Mouse (Mus musculus) forebrain, embryonic 14.5 days (tissue): Measurements from ENCODE around the gene Ahr. TPM values are rescaled to one million over a fixed set of nuclear protein-coding genes. Genes with fewer than 3 reads are reported as not detected.

Experiments used
- ATAC-seq: fragments of 200-750 bp; cut with Nextera tagmentation; 2 replicates; pipeline ENCODE4 v1.8.0; 2017; ENCODE audit warnings: mild to moderate bottlenecking, moderate library complexity
- DNase-seq: peaks from one replicate; pipeline ENCODE4 v3.0.0-alpha.2; 2015; ENCODE audit warnings: low spot score
- H3K27ac ChIP-seq: fragments of 300-500 bp; sonication (generic); 2 replicates; pipeline ENCODE4 v1.5.1; 2014; ENCODE audit warnings: low read depth, mild to moderate bottlenecking, control low read depth, low read length, moderate library complexity
- H3K27me3 ChIP-seq: fragments of 300-500 bp; sonication (generic); replicated peaks from 2 replicates; pipeline ENCODE4 v1.6.1; 2014; ENCODE audit warnings: low read length, control low read depth, mixed read lengths; ENCODE audit not compliant: control insufficient read depth, insufficient read depth
- H3K36me3 ChIP-seq: fragments of 300-500 bp; sonication (generic); 2 replicates; pipeline ENCODE4 v1.6.1; 2014; ENCODE audit warnings: low read length, control low read depth; ENCODE audit not compliant: control insufficient read depth, insufficient read depth
- H3K4me1 ChIP-seq: fragments of 300-500 bp; sonication (generic); 2 replicates; pipeline ENCODE4 v1.6.1; 2014; ENCODE audit warnings: antibody characterized with exemption, low read length, control low read depth; ENCODE audit not compliant: control insufficient read depth, insufficient read depth
- H3K4me2 ChIP-seq: fragments of 300-500 bp; sonication (generic); 2 replicates; pipeline ENCODE4 v1.6.1; 2014; ENCODE audit warnings: mild to moderate bottlenecking, control low read depth, low read length
- H3K4me3 ChIP-seq: fragments of 300-500 bp; sonication (generic); 2 replicates; pipeline ENCODE4 v1.5.1; 2014; ENCODE audit warnings: low read depth, low read length, control low read depth
- H3K9ac ChIP-seq: fragments of 300-500 bp; sonication (generic); 2 replicates; pipeline ENCODE4 v1.6.1; 2014; ENCODE audit warnings: mild to moderate bottlenecking, low read length, control low read depth, moderate library complexity
- H3K9me3 ChIP-seq: fragments of 300-500 bp; sonication (generic); replicated peaks from 2 replicates; pipeline ENCODE4 v1.6.1; 2016; ENCODE audit warnings: low read length, control low read depth, mixed read lengths; ENCODE audit not compliant: control insufficient read depth
- WGBS: fragments of 180-500 bp; shearing (Covaris S2); extraction: QIAGEN DNeasy Blood & Tissue Kit; methylation state at CpG from one replicate; pipeline ENCODE4 v1.1.7; 2014; 5-methylcytosine and 5-hydroxymethylcytosine counted together
- polyA plus RNA-seq: library from polyadenylated mRNA; unstranded; fragments of >200 nt; fragmentation: Nextera tagmentation; extraction: Ambion mirVana; gene quantifications from 2 replicates; pipeline ENCODE4 v1.2.1, GENCODE M21; 2014

Gene Ahr
- polyA plus RNA-seq: 1.3 and 1.4 TPM in 2 replicates

DNA sequence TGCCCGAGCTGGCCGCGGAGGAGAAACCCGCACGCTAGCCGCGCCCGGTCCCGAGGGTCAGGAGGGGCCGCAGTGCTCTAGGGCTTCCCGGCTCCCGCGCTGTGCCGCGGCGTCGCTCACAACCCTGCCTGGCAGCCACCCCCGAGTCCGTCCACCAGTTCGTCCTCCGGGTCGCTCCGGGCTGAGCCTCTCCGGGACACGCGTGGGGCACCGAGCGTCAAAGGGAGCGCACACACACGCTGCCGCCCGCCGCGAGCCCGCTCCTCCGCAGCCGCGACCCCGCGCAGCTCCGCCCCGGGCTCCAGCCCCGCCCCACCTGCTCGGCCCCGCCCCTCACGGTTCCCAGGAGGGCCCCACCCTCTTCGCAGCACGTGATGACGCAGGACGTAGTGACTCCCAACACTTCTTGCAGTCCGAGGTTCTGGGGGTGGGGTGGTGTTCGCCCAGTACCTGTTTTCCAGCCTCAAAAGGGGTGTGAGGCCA is at the start of gene Ahr:
Ahr (minus strand) TSS at position 285 of the 483 bp plus-strand sequence.
- H3K27ac ChIP-seq: no peak within 1 kb of the TSS
- WGBS: under 1% methylated on average over 50 of the region's 52 CpGs
- ATAC-seq: peak; percentile 98

DNA sequence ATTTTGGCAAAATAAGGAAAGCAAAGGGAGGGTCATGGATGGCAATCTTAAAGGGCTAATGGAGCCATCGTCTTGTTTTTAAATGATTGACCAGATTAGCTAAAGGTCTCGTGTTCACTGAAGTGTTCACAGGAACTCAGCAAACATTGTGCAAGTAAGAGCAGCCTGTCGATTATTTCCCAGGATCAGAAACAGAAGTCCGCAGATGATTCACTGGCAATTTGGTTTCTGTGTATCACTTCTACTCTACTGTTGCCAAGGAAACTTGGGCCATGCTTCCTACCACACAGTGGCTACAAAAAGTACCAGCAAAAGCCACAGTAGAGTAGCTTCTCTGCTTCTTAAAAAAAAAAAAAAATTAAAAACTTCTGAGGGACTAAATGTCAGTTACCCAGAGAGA is 44.0 kb upstream of the Ahr start:
- Histone ChIP-seq H3K36me3 (no peaks in the 10 kb centered on the region), H3K4me1 (no peaks in the 10 kb centered on the region), H3K4me2 (no peak overlapping the region), H3K9me3 (no peaks in the 10 kb centered on the region), H3K27ac (no peak overlapping the region), H3K9ac (no peak overlapping the region), H3K27me3 (no peaks in the 10 kb centered on the region), H3K4me3 (no peak overlapping the region)
- DNase-seq: no peak
- 88% methylated on average over 4 of the region's 4 CpGs for WGBS
- no peak for ATAC-seq

More for the DNA sequence above, at the start of gene Ahr:
- H3K4me1 ChIP-seq: 0 out of 2 replicates have a peak, but pooled peaks cover 4% of the 10 kb centered on the region
- H3K9ac ChIP-seq: peak within 1 kb of the TSS; percentile 69
- H3K27me3 ChIP-seq: peaks cover 8% of the 10 kb centered on the region; the same call in 1 of the 2 replicates
- H3K36me3 ChIP-seq: no peaks in the 10 kb centered on the region
- no peaks in the 10 kb centered on the region for H3K9me3 ChIP-seq
- H3K4me3 ChIP-seq: peak within 1 kb of the TSS; percentile 74
- H3K4me2 ChIP-seq: peak within 1 kb of the TSS; percentile 99
- DNase-seq: peak; percentile 82

DNA sequence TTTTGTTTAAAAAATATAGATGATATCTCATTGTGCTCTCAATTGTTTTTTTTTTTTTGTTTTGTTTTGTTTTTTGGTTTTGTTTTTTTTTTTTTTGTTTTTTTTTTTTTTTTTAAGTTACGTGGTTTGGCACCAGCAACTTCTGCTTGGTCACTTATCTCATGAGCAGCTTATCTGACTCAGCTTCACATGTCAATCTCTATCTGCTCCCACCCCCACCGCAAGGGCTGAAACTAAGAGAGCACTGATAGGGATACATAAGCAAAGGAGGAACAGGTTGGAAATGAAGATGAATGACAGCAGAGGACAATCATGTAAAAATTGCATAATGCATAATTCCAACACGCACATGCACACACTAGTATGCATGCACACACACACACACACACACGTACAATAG is 41.3 kb upstream of the Ahr start:
- 88% methylated on average over 4 of the region's 4 CpGs for WGBS
- no peak overlapping the region for H3K27ac ChIP-seq

DNA sequence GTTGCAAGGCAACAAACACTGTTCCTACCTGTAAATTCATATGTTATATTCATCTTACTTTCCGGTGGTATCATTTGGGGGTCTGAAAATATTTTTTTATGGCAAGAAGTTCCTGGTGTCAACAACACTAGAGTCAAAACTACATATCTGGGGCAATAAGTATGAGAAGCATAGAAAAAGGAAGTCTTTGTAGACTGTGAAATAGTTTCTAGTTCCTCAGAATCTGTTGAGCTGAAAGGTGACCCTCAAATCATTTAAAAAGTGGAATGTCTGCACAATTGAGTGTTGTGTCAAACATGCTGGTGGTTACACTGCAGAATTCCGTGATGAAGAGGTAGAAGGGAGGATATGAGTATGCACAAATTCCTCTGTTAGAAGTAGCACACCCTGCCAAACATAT is 38.9 kb upstream of the Ahr start:
- Histone ChIP-seq H3K4me3 (no peak overlapping the region), H3K27ac (no peak overlapping the region), H3K9ac (no peak overlapping the region), H3K9me3 (no peaks in the 10 kb centered on the region), H3K4me1 (no peaks in the 10 kb centered on the region), H3K36me3 (no peaks in the 10 kb centered on the region), H3K27me3 (no peaks in the 10 kb centered on the region), H3K4me2 (no peak overlapping the region)
- ATAC-seq: no peak
- WGBS: 80% methylated on average over 2 of the region's 2 CpGs
- DNase-seq: no peak

More for the DNA sequence above, 41.3 kb upstream of the Ahr start:
- Histone ChIP-seq H3K4me1 (no peaks in the 10 kb centered on the region), H3K9ac (no peak overlapping the region), H3K9me3 (no peaks in the 10 kb centered on the region), H3K36me3 (no peaks in the 10 kb centered on the region), H3K27me3 (no peaks in the 10 kb centered on the region), H3K4me2 (no peak overlapping the region), H3K4me3 (no peak overlapping the region)
- no peak for ATAC-seq
- DNase-seq: no peak

DNA sequence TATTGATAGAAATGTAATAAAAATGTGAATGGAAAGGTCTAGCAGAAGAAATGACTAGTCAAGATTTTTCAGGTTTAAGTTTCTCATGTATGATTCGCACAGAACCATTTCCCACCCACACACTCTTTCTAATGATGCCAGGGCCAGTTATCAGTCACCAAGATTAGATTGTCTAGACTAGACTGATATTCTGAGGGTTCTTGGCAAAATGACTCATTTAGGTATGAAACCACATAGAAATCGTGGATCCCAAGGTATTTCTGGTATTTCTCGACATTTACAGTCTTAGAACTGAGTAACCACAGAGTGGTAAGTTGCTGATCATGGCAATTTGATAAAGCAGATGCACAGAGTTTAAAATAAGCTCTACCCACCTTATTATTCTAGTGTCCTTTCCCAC is 28.0 kb upstream of the Ahr start:
- 88% methylated on average over 3 of the region's 3 CpGs for WGBS
- Histone ChIP-seq H3K9me3 (no peaks in the 10 kb centered on the region), H3K36me3 (no peaks in the 10 kb centered on the region), H3K4me2 (no peak overlapping the region), H3K9ac (no peak overlapping the region), H3K27me3 (no peaks in the 10 kb centered on the region), H3K4me1 (no peaks in the 10 kb centered on the region), H3K27ac (no peak overlapping the region), H3K4me3 (no peak overlapping the region)
- DNase-seq: no peak
- no peak for ATAC-seq

DNA sequence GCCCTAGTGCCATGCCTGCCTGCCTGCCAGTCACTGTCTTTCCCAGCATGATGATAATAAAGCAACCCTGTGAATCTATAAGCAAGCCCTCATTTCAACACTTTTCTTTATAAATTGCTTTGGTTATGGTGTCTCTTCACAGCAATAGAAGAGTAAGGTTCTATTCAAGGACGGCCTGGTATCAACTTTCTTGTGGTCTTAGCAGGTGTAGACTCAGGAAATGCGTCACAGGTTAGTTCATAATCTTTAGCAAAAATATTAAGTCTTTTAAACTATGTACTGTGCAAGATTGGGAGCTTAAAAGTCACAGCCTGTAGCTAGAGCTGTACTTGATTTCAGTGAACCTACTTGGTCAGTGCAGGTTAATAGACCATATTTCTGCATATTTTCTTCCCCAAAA is 24.0 kb upstream of the Ahr start:
- Histone ChIP-seq H3K9ac (no peak overlapping the region), H3K4me3 (no peak overlapping the region), H3K27ac (no peak overlapping the region), H3K4me2 (no peak overlapping the region), H3K27me3 (no peaks in the 10 kb centered on the region), H3K36me3 (no peaks in the 10 kb centered on the region), H3K4me1 (no peaks in the 10 kb centered on the region), H3K9me3 (no peaks in the 10 kb centered on the region)
- 90% methylated on average over 2 of the region's 2 CpGs for WGBS
- ATAC-seq (no peak), DNase-seq (no peak)

DNA sequence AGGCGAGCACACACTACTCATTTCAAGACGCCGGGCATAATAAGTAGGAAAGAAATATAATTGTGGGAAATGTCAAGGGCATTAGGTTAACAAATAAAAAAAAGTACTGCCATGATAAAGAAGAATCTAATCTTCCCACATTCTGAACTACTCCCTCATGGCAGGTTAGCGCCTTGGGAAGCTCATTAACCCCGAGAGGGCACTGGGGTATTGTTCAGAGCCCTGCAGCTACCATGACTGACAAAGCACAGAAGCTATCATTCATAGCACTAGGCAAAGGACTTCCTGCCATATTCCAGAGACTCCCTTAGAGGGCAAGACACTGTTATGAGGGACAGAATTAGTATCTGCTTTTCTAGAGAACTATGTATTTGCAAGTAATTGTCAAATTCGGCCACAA is 21.1 kb upstream of the Ahr start:
- no peak overlapping the region for H3K4me3 ChIP-seq
- 68% methylated on average over 6 of the region's 6 CpGs for WGBS
- no peaks in the 10 kb centered on the region for H3K9me3 ChIP-seq
- ATAC-seq (no peak), DNase-seq (no peak)
- H3K4me2 ChIP-seq: no peak overlapping the region
- H3K4me1 ChIP-seq: no peaks in the 10 kb centered on the region
- H3K36me3 ChIP-seq: no peaks in the 10 kb centered on the region
- H3K27me3 ChIP-seq: no peaks in the 10 kb centered on the region
- H3K27ac ChIP-seq: no peak overlapping the region
- no peak overlapping the region for H3K9ac ChIP-seq

DNA sequence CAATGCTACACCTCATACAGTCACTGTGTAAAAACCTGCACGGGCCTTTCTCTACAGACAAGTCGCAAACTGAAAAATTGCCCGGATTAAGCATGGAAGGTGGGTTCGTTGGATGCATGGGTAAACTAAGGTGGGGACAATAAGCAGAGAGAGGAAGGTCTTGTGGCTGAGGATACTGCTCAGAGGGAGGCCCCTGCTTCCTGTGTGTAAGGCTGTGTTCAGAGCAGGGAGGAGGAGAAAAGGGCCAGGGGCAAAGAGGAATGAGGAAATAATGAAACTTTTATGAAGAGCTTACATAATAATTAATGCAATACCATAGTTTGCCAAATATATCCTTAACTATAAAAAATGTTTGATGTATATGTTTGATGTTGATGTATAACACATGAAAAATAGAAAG is 19.5 kb upstream of the Ahr start:
- H3K27ac ChIP-seq: no peak overlapping the region
- no peak for ATAC-seq
- WGBS: 82% methylated on average over 4 of the region's 4 CpGs

DNA sequence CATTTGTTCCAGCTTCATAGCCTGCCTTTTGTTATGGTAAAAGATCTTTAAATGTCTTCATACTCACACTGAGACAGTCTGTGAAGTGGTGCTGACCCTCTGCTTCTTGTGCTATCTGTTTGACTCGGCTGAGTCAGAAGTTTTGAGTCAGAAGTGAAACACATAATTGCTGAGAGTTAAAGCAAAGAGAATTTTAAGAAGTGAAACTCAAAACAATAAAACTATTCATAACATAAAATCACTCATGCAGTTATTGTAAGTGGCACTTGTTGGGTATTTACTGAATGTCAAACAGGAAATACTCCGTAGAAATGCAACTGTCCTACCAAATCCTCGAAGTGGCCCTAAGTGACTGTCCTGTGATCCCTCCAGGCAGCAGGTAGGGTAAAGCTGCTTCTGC is 18.3 kb upstream of the Ahr start:
- H3K36me3 ChIP-seq: no peaks in the 10 kb centered on the region
- no peak overlapping the region for H3K4me2 ChIP-seq
- no peaks in the 10 kb centered on the region for H3K4me1 ChIP-seq
- DNase-seq (no peak), ATAC-seq (no peak)
- no peaks in the 10 kb centered on the region for H3K27me3 ChIP-seq
- no peaks in the 10 kb centered on the region for H3K9me3 ChIP-seq
- no peak overlapping the region for H3K9ac ChIP-seq
- H3K27ac ChIP-seq: no peak overlapping the region
- 82% methylated on average over 3 of the region's 3 CpGs for WGBS
- H3K4me3 ChIP-seq: no peak overlapping the region

More for the DNA sequence above, 19.5 kb upstream of the Ahr start:
- DNase-seq: no peak
- Histone ChIP-seq H3K9ac (no peak overlapping the region), H3K9me3 (no peaks in the 10 kb centered on the region), H3K4me1 (no peaks in the 10 kb centered on the region), H3K36me3 (no peaks in the 10 kb centered on the region), H3K4me2 (no peak overlapping the region), H3K27me3 (no peaks in the 10 kb centered on the region), H3K4me3 (no peak overlapping the region)
